Mouse (Mus musculus) granulocyte monocyte progenitor cell, adult 5-6 weeks (primary cell): ENCODE data around the gene Zbtb20. TPM values are rescaled to one million over a fixed set of nuclear protein-coding genes. Genes with fewer than 3 reads are reported as not detected.

Experiments
- ATAC-seq: replicated peaks from 2 replicates; pipeline ENCODE4 v1.8.0; 2016; ENCODE audit warnings: mild to moderate bottlenecking, moderate TSS enrichment, inconsistent platforms; ENCODE audit not compliant: poor library complexity, severe bottlenecking
- total RNA-seq, 2 experiments: library from RNA; stranded (forward) in 1 of 2; stranded (reverse) in 1 of 2; fragments of 200-712, 200-1000 nt in 1 of 2; fragments of >200 nt in 1 of 2; fragmentation: Nextera tagmentation in 1 of 2; gene quantifications; 2 replicates each; pipeline ENCODE4 v1.2.3; 2014 to 2017

Zbtb20 gene
- total RNA-seq, 2 experiments from 2014 or later: 6.7 to 22.0 TPM

DNA sequence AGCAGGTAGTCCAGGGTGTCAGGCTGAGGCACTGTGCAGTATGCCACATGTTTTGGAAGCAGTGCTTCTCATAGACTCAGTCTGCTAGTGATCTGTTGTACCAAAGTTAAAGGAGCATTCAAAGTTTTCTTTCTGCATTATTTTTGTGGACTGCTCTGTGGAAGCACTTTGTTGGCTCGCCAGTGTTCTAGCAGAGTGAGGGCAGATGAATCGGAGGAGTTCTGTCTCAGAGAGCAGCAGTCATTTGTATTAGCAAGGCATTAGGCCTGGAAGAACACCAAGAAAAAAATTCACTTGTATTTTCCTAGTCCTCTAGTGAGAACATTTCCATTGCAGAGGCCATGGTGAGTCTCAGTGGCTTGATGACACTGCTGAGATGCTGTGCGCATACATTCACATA is 196.2 kb downstream of the Zbtb20 start:
- ATAC-seq: no peak

DNA sequence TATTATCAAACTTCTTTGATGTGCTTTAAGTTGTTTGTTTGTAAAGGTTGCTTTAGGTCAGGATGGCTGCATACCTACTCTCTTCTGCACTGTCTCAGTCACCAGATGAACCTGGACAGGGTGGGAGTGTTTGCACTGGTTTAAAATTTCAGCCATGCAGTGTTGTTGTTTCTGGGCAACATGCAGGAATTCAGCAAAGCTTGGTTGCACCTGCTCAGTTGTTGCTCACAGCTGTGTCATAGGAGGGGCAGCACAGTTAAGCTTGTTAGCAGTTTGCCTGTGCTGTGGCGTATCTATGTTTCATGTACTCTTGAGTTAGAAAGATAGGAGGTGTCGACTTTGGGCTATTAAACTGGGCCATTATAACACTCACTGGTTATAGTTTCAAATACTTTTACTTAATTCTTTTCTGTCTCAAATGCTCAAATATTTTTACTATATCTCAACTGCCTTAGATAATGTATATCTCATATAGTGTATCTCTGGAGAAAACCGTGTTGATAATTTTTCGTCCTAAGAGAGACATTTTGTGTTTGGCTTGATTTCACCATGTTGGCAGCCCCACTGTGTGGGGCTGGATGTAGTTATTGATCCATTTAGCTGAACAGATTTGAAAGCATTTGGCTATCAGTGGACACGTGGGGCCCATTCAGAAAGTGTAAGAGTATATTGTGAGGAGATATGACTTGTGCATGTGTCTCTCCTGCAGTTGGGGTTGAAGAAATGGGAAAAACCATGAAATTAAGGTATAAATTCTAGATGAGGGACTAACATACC is 197.3 kb downstream of the Zbtb20 start:
- no peak for ATAC-seq

GRCm38 (mm10) chr16:43080403-43080802 is 204.7 kb downstream of the Zbtb20 start:
- no peak for ATAC-seq

DNA sequence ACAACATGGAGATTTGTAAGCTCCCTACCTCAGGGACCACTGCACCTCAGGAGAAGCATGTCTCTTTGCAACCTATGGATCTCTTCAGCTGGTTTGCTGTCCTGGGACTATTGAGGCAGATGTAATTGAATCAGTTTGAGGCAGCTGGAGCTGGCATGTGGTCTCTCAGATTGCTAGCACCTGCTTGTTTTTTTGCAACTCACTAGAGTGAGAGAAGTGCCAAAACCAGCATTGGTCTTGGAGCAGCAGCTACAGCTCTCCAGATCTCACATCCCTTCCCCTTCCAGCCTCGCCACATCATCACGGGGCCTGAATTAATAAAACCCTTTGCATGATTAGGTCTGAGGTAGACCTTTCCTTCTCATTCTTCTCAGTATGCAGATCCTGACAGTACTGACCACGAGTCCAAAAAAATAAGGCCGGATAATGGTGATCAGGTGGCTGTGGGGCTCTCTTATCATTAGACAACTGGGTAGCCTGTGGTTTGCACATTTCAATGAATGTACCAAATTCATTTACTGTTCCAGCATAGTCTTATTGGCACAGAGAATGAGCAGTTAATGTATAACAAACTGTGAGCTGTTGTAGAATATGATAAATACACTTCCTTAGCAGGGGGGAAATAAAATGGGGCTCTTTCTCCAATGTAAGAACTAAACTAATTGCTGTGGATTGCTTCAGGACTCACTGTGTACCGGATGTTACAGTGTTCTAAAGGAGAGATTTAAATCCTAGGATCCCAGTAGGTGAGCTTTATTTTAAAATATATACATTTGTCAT is 205.4 kb downstream of the Zbtb20 start:
- ATAC-seq: no peak

DNA sequence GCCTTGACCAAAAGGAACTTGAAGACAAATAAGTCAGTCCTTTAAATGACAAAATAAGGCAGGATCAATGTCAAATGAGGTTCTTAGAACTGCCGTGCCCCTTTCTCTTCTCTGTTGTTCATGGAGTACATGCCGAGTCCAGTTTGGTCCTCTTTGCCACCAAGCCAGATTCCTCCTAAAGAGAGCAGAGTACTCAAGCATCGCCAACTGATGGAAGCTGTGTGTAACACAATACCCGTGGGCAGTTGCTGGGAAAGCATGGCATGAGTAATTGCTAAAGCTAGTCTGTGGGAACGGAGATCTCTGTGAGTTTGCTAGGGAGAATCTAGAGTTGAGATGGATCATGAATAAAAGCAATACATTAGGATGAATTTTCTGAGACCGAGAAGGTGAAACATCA is 206.3 kb downstream of the Zbtb20 start:
- ATAC-seq: no peak

- no peak for ATAC-seq
Observed at GRCm38 (mm10) chr16:43082801-43083200, 207.1 kb downstream of the Zbtb20 start.

DNA sequence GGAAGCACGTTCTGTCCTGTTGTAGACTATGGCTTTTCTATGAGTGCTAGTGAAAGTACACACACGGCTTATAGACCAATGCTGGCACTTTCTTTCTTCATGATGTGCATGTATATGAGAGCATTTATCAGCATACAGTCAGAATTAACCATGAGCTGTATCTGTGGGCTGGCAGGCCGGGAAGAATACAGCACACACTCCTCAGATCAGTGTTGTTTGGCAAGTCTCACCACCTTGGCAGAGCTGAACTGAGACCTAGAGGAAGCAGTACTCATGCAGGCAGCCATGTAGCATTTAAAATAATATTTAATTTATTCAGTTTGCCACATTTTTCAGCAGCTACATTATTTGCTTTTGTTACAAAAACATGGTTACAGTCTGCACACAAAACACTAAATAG is 214.5 kb downstream of the Zbtb20 start:
- ATAC-seq: no peak

DNA sequence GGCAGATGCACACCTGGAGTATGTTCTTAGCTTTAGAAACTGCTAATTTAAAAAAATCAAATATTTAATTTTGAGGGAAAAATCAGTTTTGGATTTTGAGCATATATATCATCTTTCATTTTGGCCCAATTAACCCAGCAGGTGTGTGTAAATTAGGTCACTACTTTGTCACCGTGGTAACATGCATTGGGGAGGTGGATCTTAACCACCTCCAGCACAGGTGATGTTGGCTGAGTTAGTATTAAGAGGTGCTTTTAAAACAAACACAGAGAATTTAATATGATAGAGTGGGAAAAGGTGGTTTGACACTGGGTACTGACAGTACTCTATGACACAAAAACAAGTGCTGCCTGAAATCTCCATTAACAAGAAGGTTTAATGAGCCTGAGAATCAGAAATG is 218.5 kb downstream of the Zbtb20 start:
- ATAC-seq: no peak

GRCm38 (mm10) chr16:43094756-43095155 is 219.1 kb downstream of the Zbtb20 start:
- no peak for ATAC-seq

- ATAC-seq: no peak
Observed at GRCm38 (mm10) chr16:43096040-43096439, 220.4 kb downstream of the Zbtb20 start.

GRCm38 (mm10) chr16:43098153-43098552 is 222.5 kb downstream of the Zbtb20 start:
- no peak for ATAC-seq

DNA sequence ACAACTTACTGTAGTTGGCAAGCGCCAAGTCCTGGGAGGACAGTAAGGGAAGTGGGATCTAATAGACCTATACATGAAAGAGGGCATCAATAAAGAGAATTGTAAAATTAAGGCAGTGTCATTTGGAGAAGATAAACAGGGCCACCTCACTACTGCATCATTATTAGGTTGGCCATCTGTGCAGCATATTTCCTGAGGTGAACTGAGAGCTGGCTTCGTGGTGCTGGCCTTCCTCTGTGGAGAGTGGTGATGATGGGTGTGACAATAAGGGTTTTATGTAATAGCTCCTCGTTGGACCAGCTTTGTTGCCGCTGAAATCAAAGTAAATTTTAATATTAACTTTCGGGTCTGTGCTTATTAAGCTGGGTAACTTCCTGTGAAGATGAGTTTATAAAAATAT is 223.0 kb downstream of the Zbtb20 start:
- ATAC-seq: no peak

DNA sequence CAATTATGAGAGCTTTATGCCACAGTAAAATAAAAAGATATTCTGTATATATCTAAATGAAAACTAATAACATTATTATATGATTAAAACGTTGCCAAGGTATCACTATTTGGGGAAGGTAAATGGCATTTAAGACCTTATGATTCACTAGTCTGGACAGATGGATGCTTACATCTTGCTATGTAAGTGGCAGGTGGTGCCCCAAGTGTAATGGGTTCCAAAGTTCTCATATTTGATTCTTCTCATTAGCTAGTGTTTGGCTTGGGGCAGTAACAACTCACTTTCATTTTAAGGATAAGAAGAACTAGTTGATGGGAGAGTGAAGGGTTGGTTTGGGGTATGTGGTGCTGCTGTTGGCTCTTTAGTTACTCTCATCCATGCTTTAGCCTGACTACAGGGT is 235.6 kb downstream of the Zbtb20 start:
- ATAC-seq: no peak

GRCm38 (mm10) chr16:43113968-43114367 is 238.3 kb downstream of the Zbtb20 start:
- ATAC-seq: no peak

- no peak for ATAC-seq
Observed at GRCm38 (mm10) chr16:43129966-43130365, 254.3 kb downstream of the Zbtb20 start.

DNA sequence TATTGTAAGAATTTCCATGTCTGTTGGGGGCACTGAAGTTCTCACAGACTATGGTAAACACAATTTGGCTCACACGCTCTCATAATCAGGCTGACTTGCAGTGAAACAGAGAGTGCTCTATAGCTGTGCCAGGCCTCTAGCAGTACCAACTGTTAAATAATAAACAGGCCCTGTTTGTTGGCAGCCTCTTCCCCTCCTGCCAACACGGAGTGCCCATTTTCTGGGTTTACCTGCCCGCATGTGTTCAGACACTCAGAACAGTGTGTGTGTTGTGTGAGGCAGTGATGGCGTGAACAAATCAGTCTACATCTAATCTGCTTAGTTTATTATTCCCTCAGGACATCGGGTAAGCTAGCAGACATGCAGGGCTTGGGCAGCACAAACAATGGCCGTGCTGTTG is 254.9 kb downstream of the Zbtb20 start:
- no peak for ATAC-seq

GRCm38 (mm10) chr16:43131077-43131476 is 255.4 kb downstream of the Zbtb20 start:
- ATAC-seq: no peak

DNA sequence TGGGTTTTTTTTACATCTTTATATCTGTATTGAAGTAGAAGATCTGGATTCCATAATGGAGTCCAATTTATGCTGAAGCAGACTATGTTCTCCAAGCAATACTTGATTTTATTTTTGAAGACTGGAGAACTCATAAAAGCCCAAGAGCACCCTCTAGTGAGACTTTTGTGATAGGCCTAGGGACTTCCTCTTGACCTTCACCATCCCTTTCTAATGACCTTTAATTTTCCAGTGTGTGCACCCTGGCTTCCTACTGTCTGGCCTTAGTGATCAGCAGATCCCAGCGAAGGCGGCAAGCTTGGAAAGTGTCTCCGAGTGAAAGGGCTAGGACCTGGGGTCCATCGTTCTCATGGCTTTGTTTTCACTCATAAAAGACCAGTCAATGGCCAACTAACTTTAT is 292.8 kb downstream of the Zbtb20 start:
- ATAC-seq: peak; percentile 48; the same call in 1 of the 2 replicates

- ATAC-seq: no peak
Observed at GRCm38 (mm10) chr16:43169273-43169905, 293.7 kb downstream of the Zbtb20 start.

GRCm38 (mm10) chr16:43172139-43172538 is 296.5 kb downstream of the Zbtb20 start:
- ATAC-seq: no peak

- no peak for ATAC-seq
Observed at GRCm38 (mm10) chr16:43172912-43173311, 297.2 kb downstream of the Zbtb20 start.
